Mouse (Mus musculus): ENCODE results near the gene Lcat.

Gene Lcat

DNA sequence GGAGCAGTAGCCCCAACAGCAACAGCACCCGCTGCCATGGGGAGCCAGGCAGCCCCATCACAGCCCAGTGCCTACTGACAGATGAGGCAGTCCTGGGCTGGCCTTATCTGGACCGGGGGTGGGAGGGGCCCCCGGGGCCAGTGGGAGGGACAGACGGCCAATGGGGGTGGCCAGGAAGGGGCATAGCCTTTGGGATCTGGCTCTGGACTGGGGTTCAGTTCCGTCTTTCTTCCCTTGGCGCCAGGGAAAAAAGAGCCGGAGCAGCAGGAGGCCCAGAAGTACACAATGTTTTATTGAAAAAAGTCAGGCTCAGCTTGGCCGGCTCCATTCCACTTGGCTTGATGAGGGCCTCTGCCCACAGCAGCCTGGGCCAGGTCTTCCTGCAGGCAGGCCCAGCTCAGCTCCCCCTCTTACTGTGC lies at the start of gene Lcat:
Gene Lcat (minus strand): TSS at position 62 of the 419 bp plus-strand sequence.
- WGBS = 62% methylated on average over 8 of the region's 8 CpGs

DNA sequence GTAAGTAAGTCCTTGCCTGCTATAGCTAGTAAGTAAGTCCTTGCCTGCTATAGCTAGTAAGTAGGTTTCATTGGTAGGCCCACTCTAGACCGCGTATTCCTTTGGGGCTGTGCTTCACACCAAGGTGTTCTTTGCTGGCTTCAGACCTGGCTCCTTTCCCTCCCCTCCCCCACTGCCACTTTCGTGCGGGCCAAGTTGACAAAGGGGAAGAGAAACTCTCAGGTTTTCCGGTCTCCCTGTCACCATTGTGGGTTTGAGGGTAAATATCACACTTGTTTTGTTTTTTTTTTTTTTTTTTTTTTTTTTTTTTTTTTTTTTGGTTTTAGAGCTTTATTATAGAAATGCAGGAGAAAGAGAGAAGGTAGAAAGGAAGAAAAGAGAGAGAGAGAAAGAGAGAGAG lies 49.3 kb upstream of the Lcat start:
- WGBS = 72% methylated on average over 5 of the region's 5 CpGs

DNA sequence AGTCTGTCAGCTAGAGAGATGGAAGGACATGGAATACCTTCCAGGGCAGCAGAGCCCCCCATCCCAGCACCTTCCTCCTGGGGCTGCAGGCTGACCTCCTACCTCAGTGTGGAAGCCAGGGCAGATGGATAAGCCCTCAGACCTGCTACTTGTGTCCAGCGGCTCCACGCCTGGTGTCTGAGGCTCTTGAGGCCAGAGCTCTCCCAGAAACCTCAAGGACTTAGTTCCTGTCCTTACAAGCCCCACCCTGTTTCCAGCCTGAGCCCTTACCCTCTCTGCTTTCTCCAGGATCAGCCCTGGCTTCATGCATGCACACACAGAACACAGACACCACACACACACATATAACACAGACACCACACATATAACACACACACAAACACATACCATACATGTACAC lies 48.4 kb upstream of the Lcat start:
- WGBS = 91% methylated on average over 2 of the region's 2 CpGs

DNA sequence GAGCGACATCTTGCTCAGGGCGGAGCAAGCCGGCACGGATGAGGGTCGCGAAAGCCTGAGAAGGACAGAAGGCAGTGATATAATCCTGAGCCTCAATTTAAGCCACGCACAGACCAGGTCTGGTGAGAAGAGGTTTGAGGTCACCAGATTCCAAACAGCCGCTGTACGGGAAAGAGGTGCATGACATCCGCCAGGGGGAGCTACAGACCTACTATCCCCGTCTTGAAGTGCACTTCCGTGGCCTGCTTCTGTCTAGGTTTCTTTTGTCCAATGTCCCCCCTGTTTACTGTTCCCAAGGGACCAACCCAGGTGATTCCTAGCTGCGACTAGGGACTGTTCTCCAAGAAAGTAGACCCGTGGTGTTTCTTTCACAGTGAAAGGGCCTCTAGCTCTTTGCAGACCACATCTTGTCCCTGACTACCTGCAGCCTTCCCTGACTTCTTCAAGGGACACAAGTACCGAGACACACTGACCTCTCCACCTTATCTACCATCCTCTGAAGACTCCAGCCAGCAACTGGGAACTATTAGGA lies 47.7 kb upstream of the Lcat start, which contains the start of gene Dus2:
Gene Dus2 (plus strand): TSS at position 482 of the 532 bp plus-strand sequence.
- 16% methylated on average over 15 of the region's 15 CpGs for WGBS

DNA sequence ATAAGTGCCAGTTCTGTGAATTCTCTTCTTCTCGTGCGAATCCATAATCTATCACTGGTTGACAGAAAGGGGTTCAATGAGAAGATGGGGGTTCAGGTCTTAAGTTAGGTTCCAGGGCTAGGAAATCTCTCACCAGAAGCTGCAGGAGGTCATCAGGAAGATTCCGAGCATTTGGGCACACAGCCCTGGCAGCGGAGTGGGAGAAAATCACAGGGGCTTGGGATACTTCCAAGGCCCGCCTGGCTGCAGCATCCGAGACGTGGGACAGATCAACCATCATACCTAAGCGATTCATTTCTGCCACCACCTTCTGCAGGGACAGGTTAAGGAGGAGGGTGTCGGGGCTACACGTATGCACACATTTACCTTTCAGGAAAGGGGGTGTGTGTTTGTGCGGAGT lies 45.4 kb upstream of the Lcat start:
- WGBS = 83% methylated on average over 11 of the region's 11 CpGs

DNA sequence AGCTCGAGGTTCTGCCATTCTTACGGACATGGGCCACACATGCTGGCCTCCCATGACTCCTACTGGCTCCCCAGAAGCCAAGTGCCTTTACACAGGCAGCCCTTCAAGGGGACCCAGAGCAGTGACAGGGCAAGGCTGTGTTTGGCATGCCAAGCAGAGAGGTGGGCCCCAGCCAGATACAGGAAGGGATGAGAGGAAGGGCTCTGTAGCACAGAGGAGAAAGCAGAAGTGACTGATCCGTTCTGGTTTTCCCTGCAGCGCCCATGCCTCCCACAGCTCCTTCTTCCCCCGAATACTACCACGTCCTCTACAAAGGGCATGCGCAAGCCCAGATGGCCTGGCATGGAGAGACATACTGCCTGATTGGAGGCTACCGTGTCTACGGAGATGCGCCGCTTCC lies 40.2 kb upstream of the Lcat start:
- 72% methylated on average over 11 of the region's 11 CpGs for WGBS

DNA sequence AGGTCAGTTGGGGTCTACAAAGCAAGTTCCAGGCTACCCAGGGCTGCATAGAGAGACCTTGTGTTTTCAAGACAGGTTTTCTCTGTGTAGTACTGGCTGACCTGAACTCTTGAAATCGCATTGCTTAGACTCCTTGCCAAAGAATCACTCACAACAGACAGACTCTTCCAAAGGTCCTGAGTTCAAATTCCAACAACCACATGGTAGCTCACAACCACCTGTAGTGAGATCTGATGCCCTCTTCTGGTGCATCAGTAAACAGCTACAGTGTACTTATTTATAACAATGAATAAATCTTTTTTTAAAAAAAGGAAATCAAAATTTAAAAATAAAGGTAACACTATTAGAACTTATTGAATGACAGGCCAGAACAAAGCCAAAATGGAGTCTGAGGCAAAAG lies 38.0 kb upstream of the Lcat start:
- 92% methylated on average over 1 of the region's 1 CpGs for WGBS

DNA sequence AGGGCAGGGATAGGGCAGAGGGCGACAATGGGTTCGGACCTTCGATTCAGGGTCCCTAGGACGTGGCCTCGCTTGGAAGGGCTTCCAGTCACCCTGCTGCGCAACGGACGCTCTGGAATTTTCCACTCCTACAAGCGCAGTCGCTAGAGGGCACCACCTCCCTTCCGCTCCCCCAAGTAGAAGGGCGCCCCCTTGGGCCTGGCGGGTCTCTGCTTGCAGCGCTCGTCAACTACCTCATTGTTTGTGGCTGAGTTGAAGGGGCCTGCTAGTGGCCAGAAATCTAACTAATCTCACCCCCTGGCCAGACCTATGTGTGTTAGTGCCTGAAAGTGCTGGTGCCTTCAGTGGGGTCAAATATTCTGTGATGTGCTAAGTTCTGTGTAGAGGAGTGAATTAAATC lies 36.1 kb upstream of the Lcat start, which contains the start of gene Dpep3:
Gene Dpep3 (minus strand): TSS at position 105 of the 400 bp plus-strand sequence.
- 89% methylated on average over 15 of the region's 15 CpGs for WGBS

DNA sequence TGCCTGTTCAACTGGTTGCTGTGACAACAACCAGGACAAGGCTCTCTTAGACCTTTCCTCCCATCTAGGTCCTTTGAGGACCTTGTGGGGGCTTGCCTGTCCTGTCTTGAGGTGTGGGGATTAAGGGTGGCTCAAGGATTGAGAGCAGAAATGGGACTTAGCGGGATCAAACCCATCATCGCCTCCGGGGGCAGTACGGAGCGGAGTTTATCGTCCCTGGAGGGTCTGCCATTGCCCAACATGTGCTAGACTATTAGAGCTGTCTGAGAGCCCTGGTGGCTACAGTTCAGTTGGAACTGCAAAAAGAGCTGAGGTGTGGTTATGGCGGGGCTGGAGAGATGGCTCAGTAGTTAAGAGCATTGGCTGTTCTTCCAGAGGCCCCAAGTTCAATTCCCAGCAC lies 32.2 kb upstream of the Lcat start:
- WGBS = 79% methylated on average over 7 of the region's 7 CpGs

DNA sequence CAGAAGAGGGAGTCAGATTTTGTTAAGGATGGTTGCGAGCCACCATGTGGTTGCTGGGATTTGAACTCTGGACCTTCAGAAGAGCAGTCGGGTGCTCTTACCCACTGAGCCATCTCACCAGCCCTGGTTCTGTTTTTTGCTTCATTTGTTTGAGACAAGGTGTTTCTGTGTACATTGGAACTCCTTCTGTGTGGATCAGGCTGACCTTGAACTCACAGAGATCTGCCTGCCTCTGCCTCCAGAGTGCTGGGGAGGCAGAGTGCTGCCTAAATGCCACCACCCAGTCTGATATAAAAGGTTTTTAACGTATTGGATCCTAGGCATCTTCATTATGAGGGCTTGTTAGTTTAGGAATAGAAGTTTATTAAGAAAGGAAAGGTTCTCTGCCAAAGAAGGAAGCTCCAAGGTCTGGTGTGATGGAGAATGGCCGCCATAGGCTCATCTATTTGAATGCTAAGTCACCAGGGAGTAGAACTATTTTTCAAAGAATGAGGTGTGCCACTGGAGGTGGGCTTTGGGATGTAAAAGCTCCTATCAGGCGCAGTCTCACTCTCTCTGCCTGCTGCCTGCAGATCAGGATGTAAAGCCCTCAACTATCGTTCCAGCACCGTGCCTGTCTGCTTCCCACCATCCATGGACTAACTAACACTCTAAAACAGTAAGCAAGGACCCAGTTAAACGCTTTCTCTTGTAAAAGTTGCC lies 28.0 kb upstream of the Lcat start:
- WGBS = 79% methylated on average over 8 of the region's 8 CpGs

DNA sequence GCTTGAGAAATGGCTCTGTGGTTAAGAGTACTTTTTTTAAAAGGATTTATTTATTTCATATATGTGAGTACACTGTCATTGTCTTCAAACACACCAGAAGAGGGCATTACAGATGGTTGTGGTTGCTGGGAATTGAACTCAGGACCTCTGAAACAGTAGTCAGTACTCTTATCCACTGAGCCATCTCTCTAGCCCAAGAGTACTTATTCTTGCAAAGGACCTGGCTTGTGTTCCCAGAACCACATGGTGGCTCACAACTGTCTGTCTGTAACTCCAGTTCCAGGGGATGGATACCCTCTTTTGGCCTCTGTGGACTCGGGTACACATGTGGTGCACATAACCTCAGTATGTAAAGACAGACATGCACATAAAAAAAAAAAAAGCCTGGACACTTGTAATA lies 26.2 kb upstream of the Lcat start:
- WGBS = 74% methylated on average over 1 of the region's 1 CpGs

DNA sequence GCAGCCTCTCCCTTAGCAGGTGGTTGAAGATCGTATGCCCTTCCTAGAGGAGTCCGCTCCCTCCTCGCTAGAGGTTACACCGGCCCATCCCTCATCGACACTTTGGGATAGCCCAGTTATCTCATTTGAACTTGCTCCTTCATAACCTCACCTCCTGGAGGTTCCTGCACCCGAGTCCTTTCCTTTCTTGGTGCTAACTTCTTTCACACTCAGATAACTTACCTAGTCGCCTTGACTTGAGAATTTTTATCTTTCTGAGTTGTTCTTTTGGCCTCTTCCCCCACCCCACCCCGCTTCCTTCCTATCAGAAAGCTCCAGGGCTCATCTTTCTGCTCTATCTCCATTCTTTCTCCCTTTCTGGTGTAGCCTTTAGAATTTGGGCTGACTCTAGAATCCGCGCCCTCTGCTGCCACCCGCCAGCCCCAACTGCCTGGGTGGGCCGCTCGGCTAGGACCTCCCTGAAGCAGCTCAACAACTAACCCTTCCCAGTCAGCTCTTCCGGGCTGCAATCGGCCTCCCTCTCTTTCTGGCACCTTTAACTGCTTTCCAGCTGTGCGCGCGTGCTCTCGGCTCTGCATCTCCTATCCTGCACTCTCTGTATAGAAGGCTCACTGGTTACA lies 23.6 kb upstream of the Lcat start:
- 16% methylated on average over 19 of the region's 19 CpGs for WGBS

DNA sequence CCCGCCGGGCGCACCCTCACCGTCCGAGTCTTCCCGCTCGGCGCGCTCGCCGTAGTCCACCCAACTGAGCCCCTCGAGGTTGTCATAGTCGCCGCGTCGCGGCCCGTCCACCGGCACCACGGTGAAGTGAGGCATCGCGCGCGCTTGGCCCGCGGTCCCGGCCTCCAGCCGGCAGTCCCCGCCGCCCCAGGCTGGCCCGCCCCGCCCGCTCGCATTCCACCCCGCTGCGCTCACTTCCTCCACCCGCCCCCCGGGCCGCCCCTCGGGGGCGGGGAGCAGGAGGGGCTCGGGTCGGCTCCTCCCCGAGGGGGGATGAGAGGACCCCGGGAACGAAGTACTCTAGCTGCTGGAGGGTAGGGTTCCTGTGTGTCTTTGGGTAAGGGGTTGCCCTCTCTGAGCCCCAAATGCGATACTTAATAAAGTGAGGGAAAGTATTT lies 22.7 kb upstream of the Lcat start, which contains the start of gene Slc12a4:
Gene Slc12a4 (minus strand): TSS at position 193 of the 437 bp plus-strand sequence.
- 1% methylated on average over 47 of the region's 47 CpGs for WGBS

DNA sequence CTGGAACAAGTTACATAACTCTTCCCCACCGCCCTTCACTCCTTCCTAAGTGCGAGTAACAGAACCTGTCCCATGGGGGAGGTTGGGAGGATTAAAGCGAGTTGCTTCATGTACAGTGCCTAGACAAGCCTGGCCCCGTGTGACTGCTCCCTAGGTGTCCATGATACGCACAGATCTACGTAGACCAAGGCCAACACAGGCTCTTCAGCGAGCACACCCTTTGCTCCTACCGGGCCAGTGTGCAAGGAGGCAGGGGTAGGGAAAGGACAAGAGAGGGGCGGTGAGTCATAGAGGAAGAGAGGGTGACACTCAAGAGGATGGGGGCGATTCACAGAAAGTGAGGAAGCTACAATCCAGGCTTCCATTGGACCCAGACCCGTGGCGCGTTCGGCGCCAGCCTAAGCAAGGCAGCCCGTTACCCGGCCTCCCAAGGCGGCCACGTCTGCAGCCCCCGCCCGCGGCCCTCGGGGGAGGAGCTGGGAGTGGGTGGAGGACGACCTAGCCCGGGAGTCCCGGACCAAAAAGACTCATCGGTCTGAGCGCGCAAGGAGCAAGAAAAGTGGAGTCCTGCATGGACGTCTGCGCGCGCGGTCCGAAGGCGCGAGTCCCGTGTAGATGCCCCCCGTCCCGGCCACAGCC lies 22.2 kb upstream of the Lcat start:
- 8% methylated on average over 40 of the region's 40 CpGs for WGBS

DNA sequence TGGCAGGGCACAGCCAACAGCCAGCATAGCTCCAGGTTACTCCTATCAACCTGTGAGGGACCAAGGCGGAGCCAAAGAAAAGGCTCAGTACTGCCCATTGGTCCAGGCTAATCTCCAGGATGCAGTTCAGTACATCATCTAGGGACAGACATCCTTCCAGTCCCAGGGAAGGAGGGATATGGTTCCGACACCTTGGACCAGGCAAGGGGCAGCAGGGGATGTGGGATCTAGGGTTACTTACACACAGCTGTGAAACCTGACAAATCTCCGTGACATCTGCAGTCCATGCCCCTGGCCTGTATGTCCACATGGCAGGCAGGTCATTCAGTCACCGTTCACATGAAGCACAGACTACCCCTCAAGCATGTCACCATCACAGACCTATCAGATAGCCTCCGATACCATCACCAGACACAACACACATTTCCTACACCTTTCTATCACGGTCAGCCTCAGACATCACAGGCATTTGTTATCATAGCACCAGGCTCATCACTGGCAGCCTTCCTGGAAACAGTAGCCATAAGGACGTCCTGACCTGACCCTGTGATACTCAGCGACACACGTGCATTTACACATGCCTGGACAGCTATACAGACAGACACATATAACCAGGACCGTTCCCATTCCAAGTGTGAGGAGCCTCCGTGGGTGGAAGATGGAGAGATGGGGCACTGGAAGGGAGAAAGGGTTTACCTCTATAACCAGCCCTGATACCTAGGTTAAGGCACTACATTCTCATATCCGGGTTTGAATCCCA lies 21.5 kb upstream of the Lcat start:
- 72% methylated on average over 12 of the region's 12 CpGs for WGBS

DNA sequence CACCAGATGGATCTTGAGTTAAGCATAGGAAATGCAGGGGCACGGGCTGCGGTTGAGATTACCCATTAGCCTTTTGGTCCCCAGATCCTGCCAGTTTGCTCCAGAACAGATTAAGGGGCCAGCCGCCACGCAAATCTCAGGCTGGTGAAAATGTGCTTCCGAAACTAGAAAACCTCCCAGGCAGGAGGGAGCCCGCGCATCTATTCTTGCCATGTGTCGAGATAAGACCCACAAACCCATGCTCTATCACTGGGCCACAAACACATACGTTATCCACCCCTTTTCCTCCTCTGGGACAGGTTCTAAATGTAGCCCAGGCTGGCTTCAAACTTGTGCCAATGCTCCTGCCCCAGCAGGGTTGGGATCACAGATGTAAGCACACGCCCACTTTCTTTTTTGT lies 18.4 kb upstream of the Lcat start:
- WGBS = 94% methylated on average over 10 of the region's 10 CpGs

DNA sequence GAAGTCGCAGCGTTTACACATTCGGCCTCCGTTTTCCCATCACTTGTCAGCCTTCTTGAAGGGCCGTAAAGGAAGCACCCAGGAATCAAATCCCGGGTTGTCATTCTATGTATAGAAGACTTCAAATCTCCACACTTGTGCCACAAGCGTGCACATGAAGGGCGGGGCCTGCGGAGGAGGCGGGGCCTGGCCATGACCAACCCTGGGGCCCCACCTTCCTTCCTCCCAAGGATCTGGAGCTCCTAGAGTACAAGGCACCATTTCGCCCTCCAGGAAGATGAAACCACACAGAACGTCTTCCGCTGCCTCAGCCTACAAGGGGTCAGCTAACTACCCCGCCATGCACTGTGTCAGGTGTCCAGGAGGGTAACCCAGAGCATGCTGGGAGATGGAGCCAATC lies 17.9 kb upstream of the Lcat start:
- WGBS = 87% methylated on average over 14 of the region's 14 CpGs

DNA sequence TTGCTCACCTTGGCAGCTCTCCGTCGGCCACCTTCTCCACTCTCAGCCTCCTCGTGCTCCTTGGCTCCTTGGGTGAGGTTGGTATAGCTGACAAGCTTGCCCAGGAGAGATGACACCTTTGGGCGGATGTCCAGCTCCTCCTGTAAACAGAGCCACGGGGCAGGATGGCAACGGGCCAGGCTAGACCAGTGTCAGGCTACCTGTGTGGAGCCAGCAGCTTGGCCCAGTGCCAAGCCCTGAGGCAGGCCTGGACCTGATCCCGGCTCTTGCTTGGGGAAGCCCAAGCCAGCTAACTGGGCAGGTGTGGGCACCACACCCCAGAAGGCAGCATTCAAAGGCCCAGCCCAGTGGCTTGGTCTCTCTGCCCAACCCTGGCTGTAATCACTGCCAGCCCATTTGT lies 16.2 kb upstream of the Lcat start:
- WGBS = 67% methylated on average over 7 of the region's 7 CpGs

DNA sequence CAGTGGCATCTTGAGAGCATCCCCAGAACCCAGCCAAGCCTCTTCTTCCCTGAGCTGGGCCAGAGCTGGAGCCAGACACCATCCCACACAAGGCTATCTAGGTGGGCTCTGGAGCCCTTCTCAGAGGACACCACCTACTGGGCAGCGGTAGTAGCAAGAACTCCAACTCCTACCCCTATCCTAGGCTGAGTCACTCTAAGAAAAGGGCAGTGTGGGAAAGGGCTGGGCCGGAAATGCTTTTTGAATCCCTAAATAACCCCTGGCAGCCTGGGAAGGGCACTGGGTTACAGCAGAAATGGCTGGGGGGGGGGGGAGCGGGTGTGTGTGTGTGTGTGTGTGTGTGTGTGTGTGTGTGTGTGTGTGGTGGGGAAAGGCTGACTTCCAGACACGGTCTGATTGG lies 14.6 kb upstream of the Lcat start:
- WGBS = 43% methylated on average over 3 of the region's 4 CpGs

DNA sequence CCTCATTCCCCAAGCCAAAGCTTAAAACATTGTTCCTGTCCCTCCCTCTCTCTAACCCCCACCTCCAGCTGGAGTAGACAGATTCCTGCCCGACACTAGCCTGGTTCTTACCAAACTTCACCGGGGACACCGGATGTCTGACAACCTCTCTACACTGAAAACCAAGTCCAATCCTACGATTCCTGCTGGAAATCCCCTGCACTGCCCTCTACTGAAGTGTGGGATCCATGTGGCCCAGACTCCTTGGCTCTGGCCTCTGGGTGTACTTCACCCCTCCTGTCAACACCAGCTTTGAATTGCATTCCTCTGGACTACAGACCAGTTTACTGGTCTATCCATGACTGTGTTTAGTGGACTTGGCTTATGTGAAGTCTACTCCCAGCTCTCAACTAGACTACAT lies 13.4 kb upstream of the Lcat start:
- 86% methylated on average over 4 of the region's 4 CpGs for WGBS

DNA sequence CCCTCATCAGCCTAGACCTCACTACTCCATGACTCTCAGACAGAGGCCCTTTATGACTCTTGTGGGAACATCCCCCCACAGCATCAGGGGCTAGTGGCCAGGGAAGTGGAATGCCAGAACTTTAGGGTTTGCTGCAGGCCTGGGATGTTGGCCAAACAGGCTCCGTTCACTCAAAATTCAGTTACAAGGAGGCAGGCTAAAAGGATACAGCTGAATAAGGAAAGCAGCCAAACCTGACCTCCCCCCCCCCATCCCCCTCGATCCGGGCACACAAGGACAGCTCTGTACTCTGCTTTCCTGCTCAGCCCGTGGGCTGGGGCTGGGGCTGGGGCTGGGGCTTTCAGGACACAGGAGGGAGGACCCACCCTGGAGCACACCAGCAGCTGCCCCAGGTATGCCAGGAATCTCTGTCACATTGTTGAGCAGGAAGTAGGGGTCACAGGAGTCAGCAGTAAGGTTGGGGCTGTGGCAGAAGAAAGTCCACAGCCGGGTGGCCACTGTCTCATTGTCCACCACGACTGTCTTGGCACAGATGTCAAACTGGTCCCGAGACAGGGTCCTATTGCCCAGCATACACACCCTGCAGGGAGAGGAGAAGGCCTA lies 8.0 kb upstream of the Lcat start:
- 37% methylated on average over 7 of the region's 7 CpGs for WGBS

Data from cerebral cortex, adult 2 months (tissue).